Mouse (Mus musculus) adrenal gland, adult (tissue): Measurements from ENCODE around the gene Babam2.
"Not testable (repeated sequence)": the region's sequence is repeated elsewhere in the genome, so short reads cannot be mapped to it uniquely, and the experiment has no call there.

Experiments used
- DNase-seq, 2 experiments: peaks; one replicate each; pipeline ENCODE4 v3.0.0; 2022 to 2023; ENCODE audit warnings: low spot score in 1 of 2; ENCODE audit not compliant: inconsistent age in 2 of 2

Gene Babam2

GRCm38 (mm10) chr5:31926551-31926950 is 229.1 kb downstream of the Babam2 start:
- DNase-seq, result peak in 1 of 2 experiments; percentile 54

GRCm38 (mm10) chr5:31929007-31929406 is 231.5 kb downstream of the Babam2 start:
- DNase-seq, result no peak

GRCm38 (mm10) chr5:31931127-31931625 is 233.7 kb downstream of the Babam2 start:
- DNase-seq, result no peak

- DNase-seq, result no peak
These were observed 234.2 kb downstream of the Babam2 start for GRCm38 (mm10) chr5:31931637-31932036.

GRCm38 (mm10) chr5:31933296-31933695 is 235.8 kb downstream of the Babam2 start:
- no peak for DNase-seq

- DNase-seq, result no peak
These were observed 236.9 kb downstream of the Babam2 start for GRCm38 (mm10) chr5:31934397-31934796.

- peak; percentile 71 to 84 for DNase-seq
These were observed 238.5 kb downstream of the Babam2 start for GRCm38 (mm10) chr5:31935936-31936335.

- peak in 1 of 2 experiments; percentile 60 for DNase-seq
These were observed 239.0 kb downstream of the Babam2 start for GRCm38 (mm10) chr5:31936523-31936922.

GRCm38 (mm10) chr5:31940876-31941275 is 243.4 kb downstream of the Babam2 start:
- DNase-seq, result no peak

GRCm38 (mm10) chr5:31947185-31947584 is 249.7 kb downstream of the Babam2 start:
- DNase-seq, result no peak

GRCm38 (mm10) chr5:31949389-31949788 is 251.9 kb downstream of the Babam2 start:
- DNase-seq, result no peak

GRCm38 (mm10) chr5:31950532-31950931 is 253.0 kb downstream of the Babam2 start:
- DNase-seq, result no peak

- DNase-seq, result no peak
These were observed 257.7 kb downstream of the Babam2 start for GRCm38 (mm10) chr5:31955184-31955583.

GRCm38 (mm10) chr5:31956336-31956735 is 258.9 kb downstream of the Babam2 start:
- no peak for DNase-seq

GRCm38 (mm10) chr5:31959886-31960285 is 262.4 kb downstream of the Babam2 start:
- DNase-seq, result no peak

GRCm38 (mm10) chr5:31961423-31961822 is 263.9 kb downstream of the Babam2 start:
- DNase-seq, result no peak

- DNase-seq, result no peak
These were observed 264.9 kb downstream of the Babam2 start for GRCm38 (mm10) chr5:31962346-31962745.

- peak in 1 of 2 experiments; percentile 60 for DNase-seq
These were observed 265.9 kb downstream of the Babam2 start for GRCm38 (mm10) chr5:31963352-31963751.

GRCm38 (mm10) chr5:31963851-31964250 is 266.4 kb downstream of the Babam2 start:
- DNase-seq, result no peak

- no peak for DNase-seq
These were observed 269.3 kb downstream of the Babam2 start for GRCm38 (mm10) chr5:31966741-31967140.

- no peak for DNase-seq
These were observed 270.0 kb downstream of the Babam2 start for GRCm38 (mm10) chr5:31967526-31967925.

GRCm38 (mm10) chr5:31968046-31968506 is 270.6 kb downstream of the Babam2 start:
- DNase-seq, result no peak

GRCm38 (mm10) chr5:31972416-31972815 is 274.9 kb downstream of the Babam2 start:
- not testable (repeated sequence) for DNase-seq
